Comparison of ENCODE assay signal across 18 mouse cellular contexts in genomic region chr14:79198066-79198465, GRCm38 (mm10). TPM values are rescaled to one million over a fixed set of nuclear protein-coding genes. Genes with fewer than 3 reads are reported as not detected.
DNase-seq lines count a peak whose midpoint lies in the region.
"Had no signal": no experiment of that assay in that cellular context is flagged by ENCODE, and none has a peak within 500 bp of the region (broad histone marks: within the 10 kb centered on the region; RNA-seq: fewer than 3 reads in every experiment).

No protein-coding gene starts in this region.

- DNase-seq in heart, adult 11 months: peak; percentile 79
- DNase-seq in heart, adult 9 months (ENCODE audit: low spot score in 2 of 2): no peak
- peak; percentile 0 to 4 for DNase-seq in left cerebral cortex, adult 8-10 months (ENCODE audit: low spot score in 2 of 2)
- DNase-seq in left cerebral cortex, adult 18-20 months (ENCODE audit: low spot score in 2 of 2): no peak
- DNase-seq: adrenal gland, adult 2 months; adrenal gland, postnatal 10 days; adrenal gland, postnatal 25 days; cerebellum, adult 11 months; cerebellum, adult 18-20 months; cerebellum, adult 8-10 months; cerebellum, adult 9-11 months; cerebellum, postnatal 14 days; cerebellum, postnatal 36 days; embryo, embryonic 11 days had no signal

RNA-seq across cellular contexts. Expression of gene Zfp957, which starts 49.1 kb away (rescaled TPM):
- not detected for total RNA-seq in left cerebral cortex, adult 8-10 months (2022)
- total RNA-seq in left cerebral cortex, adult 18-20 months (2021): not detected
- total RNA-seq: adrenal gland, adult 2 months; adrenal gland, postnatal 10 days; adrenal gland, postnatal 25 days; adrenal gland, postnatal 4 days; common myeloid progenitor, adult 5-6 weeks; ES-E14; MEL had no signal

Comparison
In these comparisons a context has a peak if more than half of its experiments do, and no peak if none do; other contexts are left out.
1. DNase-seq: peak in heart, adult 11 months (single experiment) and left cerebral cortex, adult 8-10 months (2 of 2); none in heart, adult 9 months (0 of 2) and left cerebral cortex, adult 18-20 months (0 of 2).